Mouse (Mus musculus): ENCODE measurements around the gene Lrrtm3. TPM values are rescaled to one million over a fixed set of nuclear protein-coding genes. Genes with fewer than 3 reads are reported as not detected.

The Lrrtm3 gene
- polyA plus RNA-seq, 1 experiment from 2014 or later, result 0.83 TPM

GRCm38 (mm10) chr10:64086567-64087391, 3.3 kb downstream of the Lrrtm3 start:
- 5% methylated on average over 12 of the region's 12 CpGs for WGBS

GRCm38 (mm10) chr10:64086183-64086566, 3.9 kb downstream of the Lrrtm3 start:
- peaks cover 28% of the 10 kb centered on the region for H3K4me1 ChIP-seq
- ATAC-seq (ENCODE audit: extremely low read depth, insufficient number of reproducible peaks, low FRiP score, low TSS enrichment), result no peak
- peaks cover 19% of the 10 kb centered on the region for H3K27me3 ChIP-seq (replicated peaks)
- H3K27ac ChIP-seq (replicated peaks), result no peak overlapping the region
- peak overlapping the region; percentile 74; the same call in 1 of the 2 replicates for H3K4me2 ChIP-seq
- no peak overlapping the region for H3K9ac ChIP-seq
- no peaks in the 10 kb centered on the region for H3K9me3 ChIP-seq
- WGBS, result 69% methylated on average over 16 of the region's 16 CpGs
- no peak overlapping the region for H3K4me3 ChIP-seq
- H3K36me3 ChIP-seq, result no peaks in the 10 kb centered on the region

More at GRCm38 (mm10) chr10:64086567-64087391, 3.3 kb downstream of the Lrrtm3 start:
- Histone ChIP-seq H3K9ac (peak overlapping the region; percentile 40; the same call in 1 of the 2 replicates), H3K36me3 (no peaks in the 10 kb centered on the region), H3K27me3 (replicated peaks) (peaks cover 19% of the 10 kb centered on the region), H3K27ac (replicated peaks) (no peak overlapping the region), H3K4me1 (peaks cover 28% of the 10 kb centered on the region), H3K4me2 (peak overlapping the region; percentile 74), H3K9me3 (no peaks in the 10 kb centered on the region), H3K4me3 (peak overlapping the region; percentile 50)
- no peak for ATAC-seq (ENCODE audit: extremely low read depth, insufficient number of reproducible peaks, low FRiP score, low TSS enrichment)

- Histone ChIP-seq H3K9me3 (no peaks in the 10 kb centered on the region), H3K27ac (replicated peaks) (no peak overlapping the region), H3K27me3 (replicated peaks) (peaks cover 16% of the 10 kb centered on the region), H3K4me1 (peaks cover 19% of the 10 kb centered on the region), H3K4me2 (no peak overlapping the region), H3K9ac (no peak overlapping the region), H3K4me3 (no peak overlapping the region), H3K36me3 (no peaks in the 10 kb centered on the region)
- 44% methylated on average over 4 of the region's 4 CpGs for WGBS
- no peak for ATAC-seq (ENCODE audit: extremely low read depth, insufficient number of reproducible peaks, low FRiP score, low TSS enrichment)
Observed at GRCm38 (mm10) chr10:64084465-64084864, 5.6 kb downstream of the Lrrtm3 start.

GRCm38 (mm10) chr10:64083813-64084212, 6.3 kb downstream of the Lrrtm3 start:
- H3K4me3 ChIP-seq, result no peak overlapping the region
- WGBS, result 50% methylated on average over 11 of the region's 11 CpGs
- no peak overlapping the region for H3K4me2 ChIP-seq
- H3K4me1 ChIP-seq, result peaks cover 19% of the 10 kb centered on the region
- ATAC-seq (ENCODE audit: extremely low read depth, insufficient number of reproducible peaks, low FRiP score, low TSS enrichment), result no peak
- no peak overlapping the region for H3K9ac ChIP-seq
- no peak overlapping the region for H3K27ac ChIP-seq (replicated peaks)
- no peaks in the 10 kb centered on the region for H3K9me3 ChIP-seq
- H3K27me3 ChIP-seq (replicated peaks), result peaks cover 12% of the 10 kb centered on the region
- H3K36me3 ChIP-seq, result no peaks in the 10 kb centered on the region

GRCm38 (mm10) chr10:64082345-64082744, 7.7 kb downstream of the Lrrtm3 start:
- ATAC-seq (ENCODE audit: extremely low read depth, insufficient number of reproducible peaks, low FRiP score, low TSS enrichment), result no peak
- H3K9ac ChIP-seq, result no peak overlapping the region
- peaks cover 11% of the 10 kb centered on the region for H3K4me1 ChIP-seq
- H3K27ac ChIP-seq (replicated peaks), result no peak overlapping the region
- H3K27me3 ChIP-seq (replicated peaks), result no peaks in the 10 kb centered on the region; the same call in 1 of the 2 replicates
- H3K4me2 ChIP-seq, result no peak overlapping the region
- 69% methylated on average over 3 of the region's 3 CpGs for WGBS
- no peaks in the 10 kb centered on the region for H3K36me3 ChIP-seq
- no peak overlapping the region for H3K4me3 ChIP-seq
- no peaks in the 10 kb centered on the region for H3K9me3 ChIP-seq

GRCm38 (mm10) chr10:64076410-64077052, 13.5 kb downstream of the Lrrtm3 start:
- Histone ChIP-seq H3K36me3 (no peaks in the 10 kb centered on the region), H3K4me1 (peaks cover 19% of the 10 kb centered on the region), H3K9ac (no peak overlapping the region), H3K4me3 (no peak overlapping the region), H3K4me2 (peak overlapping the region; percentile 39), H3K27me3 (replicated peaks) (no peaks in the 10 kb centered on the region), H3K9me3 (no peaks in the 10 kb centered on the region), H3K27ac (replicated peaks) (no peak overlapping the region; the same call in 1 of the 2 replicates)
- WGBS, result 41% methylated on average over 10 of the region's 10 CpGs
- no peak for ATAC-seq (ENCODE audit: extremely low read depth, insufficient number of reproducible peaks, low FRiP score, low TSS enrichment)

- H3K4me2 ChIP-seq, result peak overlapping the region; percentile 39
Observed at GRCm38 (mm10) chr10:64075944-64076343, 14.1 kb downstream of the Lrrtm3 start.

GRCm38 (mm10) chr10:64063704-64064103, 26.4 kb downstream of the Lrrtm3 start:
- peaks cover 11% of the 10 kb centered on the region for H3K4me1 ChIP-seq
- peak overlapping the region; percentile 30; the same call in 1 of the 2 replicates for H3K4me2 ChIP-seq
- WGBS, result 57% methylated on average over 9 of the region's 9 CpGs
- H3K27ac ChIP-seq (replicated peaks), result no peak overlapping the region
- no peaks in the 10 kb centered on the region for H3K27me3 ChIP-seq (replicated peaks)
- no peak overlapping the region for H3K9ac ChIP-seq
- no peak overlapping the region for H3K4me3 ChIP-seq
- ATAC-seq (ENCODE audit: extremely low read depth, insufficient number of reproducible peaks, low FRiP score, low TSS enrichment), result no peak
- H3K36me3 ChIP-seq, result no peaks in the 10 kb centered on the region
- no peaks in the 10 kb centered on the region for H3K9me3 ChIP-seq

More at GRCm38 (mm10) chr10:64075944-64076343, 14.1 kb downstream of the Lrrtm3 start:
- ATAC-seq (ENCODE audit: extremely low read depth, insufficient number of reproducible peaks, low FRiP score, low TSS enrichment), result no peak
- no peak overlapping the region for H3K4me3 ChIP-seq
- H3K27ac ChIP-seq (replicated peaks), result no peak overlapping the region
- 29% methylated on average over 5 of the region's 5 CpGs for WGBS
- H3K4me1 ChIP-seq, result peaks cover 19% of the 10 kb centered on the region
- no peaks in the 10 kb centered on the region for H3K36me3 ChIP-seq
- H3K9ac ChIP-seq, result no peak overlapping the region
- H3K9me3 ChIP-seq, result no peaks in the 10 kb centered on the region
- H3K27me3 ChIP-seq (replicated peaks), result no peaks in the 10 kb centered on the region

GRCm38 (mm10) chr10:64049946-64050345, 40.1 kb downstream of the Lrrtm3 start:
- Histone ChIP-seq H3K9ac (no peak overlapping the region), H3K9me3 (no peaks in the 10 kb centered on the region), H3K4me2 (no peak overlapping the region), H3K27ac (replicated peaks) (no peak overlapping the region), H3K27me3 (replicated peaks) (no peaks in the 10 kb centered on the region), H3K36me3 (no peaks in the 10 kb centered on the region), H3K4me1 (peaks cover 29% of the 10 kb centered on the region), H3K4me3 (no peak overlapping the region)
- 87% methylated on average over 6 of the region's 6 CpGs for WGBS
- no peak for ATAC-seq (ENCODE audit: extremely low read depth, insufficient number of reproducible peaks, low FRiP score, low TSS enrichment)

DNA sequence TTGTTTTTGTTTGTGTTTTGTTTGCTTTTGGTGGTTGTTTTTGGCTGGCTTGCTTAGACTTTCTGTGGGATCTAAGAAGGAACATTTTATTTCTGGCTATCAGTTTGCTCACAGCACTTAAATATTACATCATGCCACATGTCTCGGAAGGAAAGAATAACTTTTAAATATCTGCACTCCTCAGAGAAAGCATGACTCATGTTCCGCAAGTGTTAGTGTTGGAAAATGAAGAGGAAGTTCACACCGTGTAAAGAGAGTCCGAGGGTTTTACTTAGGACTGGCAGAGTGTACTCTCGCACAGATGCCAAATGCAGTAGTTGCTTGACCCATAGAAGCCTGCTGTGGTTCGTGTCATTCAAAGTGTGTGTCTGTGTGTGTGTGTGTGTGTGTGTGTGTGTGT, 40.9 kb downstream of the Lrrtm3 start:
- WGBS, result 47% methylated on average over 6 of the region's 6 CpGs
- no peak overlapping the region for H3K9ac ChIP-seq
- peaks cover 29% of the 10 kb centered on the region for H3K4me1 ChIP-seq
- H3K4me2 ChIP-seq, result no peak overlapping the region
- H3K4me3 ChIP-seq, result no peak overlapping the region
- ATAC-seq (ENCODE audit: extremely low read depth, insufficient number of reproducible peaks, low FRiP score, low TSS enrichment), result no peak
- no peaks in the 10 kb centered on the region for H3K9me3 ChIP-seq
- no peaks in the 10 kb centered on the region for H3K27me3 ChIP-seq (replicated peaks)
- peak overlapping the region; percentile 20; the same call in 1 of the 2 replicates for H3K27ac ChIP-seq (replicated peaks)
- H3K36me3 ChIP-seq, result no peaks in the 10 kb centered on the region

DNA sequence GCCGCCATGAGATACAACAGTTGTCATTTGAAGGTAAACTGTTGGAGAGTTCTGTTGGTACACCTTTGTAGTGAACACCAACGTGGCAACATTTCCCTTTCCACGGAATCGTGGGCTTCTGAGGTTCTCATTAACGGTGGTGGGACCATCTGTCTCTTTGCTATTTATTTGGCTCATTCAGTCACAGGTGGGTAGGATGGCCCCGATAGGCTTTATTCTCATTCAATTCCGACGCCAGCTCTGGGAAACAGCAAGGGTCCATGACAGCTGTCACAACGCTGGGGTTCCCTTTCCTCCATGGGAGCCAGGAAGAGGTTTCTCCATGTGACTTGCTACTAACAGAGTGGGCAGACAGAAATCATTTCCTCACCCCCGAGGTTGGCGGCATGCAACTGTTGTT, 48.2 kb downstream of the Lrrtm3 start:
- H3K9me3 ChIP-seq, result no peaks in the 10 kb centered on the region
- 80% methylated on average over 11 of the region's 11 CpGs for WGBS
- H3K9ac ChIP-seq, result no peak overlapping the region
- H3K4me3 ChIP-seq, result no peak overlapping the region
- no peak overlapping the region for H3K27ac ChIP-seq (replicated peaks)
- no peak for ATAC-seq (ENCODE audit: extremely low read depth, insufficient number of reproducible peaks, low FRiP score, low TSS enrichment)
- H3K4me1 ChIP-seq, result peaks cover 20% of the 10 kb centered on the region
- no peaks in the 10 kb centered on the region for H3K27me3 ChIP-seq (replicated peaks)
- no peaks in the 10 kb centered on the region for H3K36me3 ChIP-seq
- H3K4me2 ChIP-seq, result no peak overlapping the region

Data from heart, embryonic 13.5 days (tissue).